Mouse (Mus musculus) forebrain, embryonic 13.5 days (tissue): ENCODE measurements around the gene Gapdh. TPM values are rescaled to one million over a fixed set of nuclear protein-coding genes. Genes with fewer than 3 reads are reported as not detected.
A peak's percentile ranks its signal among the peaks of the same experiment; 100 is the strongest.

Source experiments
- ATAC-seq: fragments of 200-750 bp; cut with Nextera tagmentation; 2 replicates; pipeline ENCODE4 v1.8.0; 2017
- H3K27ac ChIP-seq: fragments of 300-500 bp; sonication (generic); 2 replicates; pipeline ENCODE4 v1.5.1; 2015; ENCODE audit warnings: inconsistent platforms, mild to moderate bottlenecking, moderate library complexity
- H3K27me3 ChIP-seq: fragments of 300-500 bp; sonication (generic); 2 replicates; pipeline ENCODE4 v1.6.1; 2015; ENCODE audit warnings: mild to moderate bottlenecking, inconsistent platforms
- H3K36me3 ChIP-seq: fragments of 300-500 bp; sonication (generic); 2 replicates; pipeline ENCODE4 v1.6.1; 2015; ENCODE audit warnings: mild to moderate bottlenecking, inconsistent platforms; ENCODE audit not compliant: poor library complexity, severe bottlenecking
- H3K4me1 ChIP-seq: fragments of 300-500 bp; sonication (generic); 2 replicates; pipeline ENCODE4 v1.6.1; 2015; ENCODE audit warnings: inconsistent platforms
- H3K4me2 ChIP-seq: fragments of 300-500 bp; sonication (generic); 2 replicates; pipeline ENCODE4 v1.6.1; 2015; ENCODE audit warnings: inconsistent platforms, mild to moderate bottlenecking, moderate library complexity
- H3K4me3 ChIP-seq: fragments of 300-500 bp; sonication (generic); 2 replicates; pipeline ENCODE4 v1.5.1; 2015; ENCODE audit warnings: mild to moderate bottlenecking, inconsistent platforms
- H3K9ac ChIP-seq: fragments of 300-500 bp; sonication (generic); 2 replicates; pipeline ENCODE4 v1.6.1; 2015; ENCODE audit warnings: mild to moderate bottlenecking, inconsistent platforms
- H3K9me3 ChIP-seq: fragments of 300-500 bp; sonication (generic); replicated peaks from 2 replicates; pipeline ENCODE4 v1.6.1; 2016; ENCODE audit warnings: inconsistent platforms
- WGBS: fragments of 180-500 bp; shearing (Covaris S2); methylation state at CpG from one replicate; pipeline ENCODE4 v1.1.7; 2015; 5-methylcytosine and 5-hydroxymethylcytosine counted together
- polyA plus RNA-seq: library from polyadenylated mRNA; unstranded; fragments of >200 nt; fragmentation: Nextera tagmentation; extraction: Ambion mirVana; gene quantifications from 2 replicates; pipeline ENCODE4 v1.2.1, GENCODE M21; 2015

Gapdh gene
- polyA plus RNA-seq, 1 experiment from 2014 or later: 2,008 TPM

GRCm38 (mm10) chr6:125145479-125145951, 20.8 kb downstream of the Gapdh start:
- Histone ChIP-seq H3K36me3 (peaks cover 54% of the 10 kb centered on the region), H3K4me2 (peak overlapping the region; percentile 95), H3K27ac (peak overlapping the region; percentile 88), H3K9me3 (no peaks in the 10 kb centered on the region), H3K27me3 (no peaks in the 10 kb centered on the region), H3K4me1 (peaks cover 46% of the 10 kb centered on the region), H3K9ac (peak overlapping the region; percentile 97), H3K4me3 (peak overlapping the region; percentile 82)
- WGBS: under 1% methylated on average over 35 of the region's 35 CpGs
- no peak; the same call in 1 of the 2 replicates for ATAC-seq

GRCm38 (mm10) chr6:125145001-125145400, 21.3 kb downstream of the Gapdh start, which contains the start of gene Iffo1:
Gene Iffo1, plus strand, starts transcription at chr6:125145241.
- peak; percentile 97 for ATAC-seq
- under 1% methylated on average over 16 of the region's 16 CpGs for WGBS
- H3K9ac ChIP-seq: peak within 1 kb of the TSS; percentile 97
- H3K27ac ChIP-seq: peak within 1 kb of the TSS; percentile 88
- no peaks in the 10 kb centered on the region for H3K9me3 ChIP-seq
- H3K4me3 ChIP-seq: peak within 1 kb of the TSS; percentile 82
- H3K36me3 ChIP-seq: peaks cover 59% of the 10 kb centered on the region
- H3K4me1 ChIP-seq: peaks cover 46% of the 10 kb centered on the region
- peak within 1 kb of the TSS; percentile 95 for H3K4me2 ChIP-seq
- H3K27me3 ChIP-seq: no peaks in the 10 kb centered on the region

GRCm38 (mm10) chr6:125143904-125144303, 22.4 kb downstream of the Gapdh start:
- Histone ChIP-seq H3K4me3 (no peak overlapping the region), H3K9ac (no peak overlapping the region), H3K4me2 (no peak overlapping the region), H3K27me3 (no peaks in the 10 kb centered on the region), H3K36me3 (peaks cover 63% of the 10 kb centered on the region), H3K27ac (no peak overlapping the region), H3K9me3 (no peaks in the 10 kb centered on the region), H3K4me1 (peaks cover 40% of the 10 kb centered on the region)
- no peak for ATAC-seq
- WGBS: 86% methylated on average over 9 of the region's 9 CpGs

- no peaks in the 10 kb centered on the region for H3K9me3 ChIP-seq
- H3K4me3 ChIP-seq: no peak overlapping the region
- H3K27me3 ChIP-seq: no peaks in the 10 kb centered on the region
- WGBS: 81% methylated on average over 3 of the region's 3 CpGs
- H3K4me1 ChIP-seq: peaks cover 32% of the 10 kb centered on the region
- H3K9ac ChIP-seq: no peak overlapping the region
- no peak overlapping the region for H3K4me2 ChIP-seq
- peaks cover 63% of the 10 kb centered on the region for H3K36me3 ChIP-seq
- ATAC-seq: no peak
- no peak overlapping the region for H3K27ac ChIP-seq
Measured at GRCm38 (mm10) chr6:125143128-125143527, 23.1 kb downstream of the Gapdh start.

GRCm38 (mm10) chr6:125142436-125142835, 23.8 kb downstream of the Gapdh start:
- no peak overlapping the region for H3K4me2 ChIP-seq
- H3K4me1 ChIP-seq: peaks cover 25% of the 10 kb centered on the region
- H3K4me3 ChIP-seq: no peak overlapping the region
- 93% methylated on average over 8 of the region's 8 CpGs for WGBS
- no peaks in the 10 kb centered on the region for H3K27me3 ChIP-seq
- H3K9ac ChIP-seq: no peak overlapping the region
- no peak overlapping the region for H3K27ac ChIP-seq
- H3K36me3 ChIP-seq: peaks cover 68% of the 10 kb centered on the region
- ATAC-seq: no peak
- no peaks in the 10 kb centered on the region for H3K9me3 ChIP-seq

- H3K4me3 ChIP-seq: no peak overlapping the region
- ATAC-seq: no peak
- H3K4me1 ChIP-seq: peaks cover 5% of the 10 kb centered on the region
- peaks cover 94% of the 10 kb centered on the region for H3K36me3 ChIP-seq
- H3K4me2 ChIP-seq: no peak overlapping the region
- H3K27ac ChIP-seq: no peak overlapping the region
- H3K27me3 ChIP-seq: no peaks in the 10 kb centered on the region
- 94% methylated on average over 7 of the region's 7 CpGs for WGBS
- H3K9me3 ChIP-seq: no peaks in the 10 kb centered on the region
- H3K9ac ChIP-seq: no peak overlapping the region
Measured at GRCm38 (mm10) chr6:125139747-125140146, 26.5 kb downstream of the Gapdh start.

GRCm38 (mm10) chr6:125137002-125137671, 29.1 kb downstream of the Gapdh start:
- H3K36me3 ChIP-seq: peaks cover 89% of the 10 kb centered on the region
- no peak overlapping the region for H3K4me3 ChIP-seq
- no peaks in the 10 kb centered on the region for H3K27me3 ChIP-seq
- H3K9me3 ChIP-seq: no peaks in the 10 kb centered on the region
- WGBS: 84% methylated on average over 19 of the region's 19 CpGs
- no peak overlapping the region for H3K9ac ChIP-seq
- no peak overlapping the region for H3K27ac ChIP-seq
- no peak overlapping the region for H3K4me2 ChIP-seq
- H3K4me1 ChIP-seq: peaks cover 15% of the 10 kb centered on the region
- ATAC-seq: no peak

- peak overlapping the region; percentile 78 for H3K4me3 ChIP-seq
- 12% methylated on average over 11 of the region's 11 CpGs for WGBS
- H3K9ac ChIP-seq: peak overlapping the region; percentile 88
- no peak overlapping the region for H3K27ac ChIP-seq
- peak overlapping the region; percentile 96 for H3K4me2 ChIP-seq
- no peak for ATAC-seq
- peaks cover 20% of the 10 kb centered on the region for H3K4me1 ChIP-seq
- H3K9me3 ChIP-seq: no peaks in the 10 kb centered on the region
- H3K36me3 ChIP-seq: peaks cover 75% of the 10 kb centered on the region
- no peaks in the 10 kb centered on the region for H3K27me3 ChIP-seq
Measured at GRCm38 (mm10) chr6:125132470-125132869, 33.8 kb downstream of the Gapdh start.

- H3K4me1 ChIP-seq: peaks cover 20% of the 10 kb centered on the region
- under 1% methylated on average over 64 of the region's 66 CpGs for WGBS
- peak within 1 kb of the TSS; percentile 78 for H3K4me3 ChIP-seq
- H3K36me3 ChIP-seq: peaks cover 75% of the 10 kb centered on the region
- no peaks in the 10 kb centered on the region for H3K9me3 ChIP-seq
- H3K9ac ChIP-seq: peak within 1 kb of the TSS; percentile 88
- peak within 1 kb of the TSS; percentile 83 for H3K27ac ChIP-seq
- H3K27me3 ChIP-seq: no peaks in the 10 kb centered on the region
- peak within 1 kb of the TSS; percentile 96 for H3K4me2 ChIP-seq
- peak; percentile 94 for ATAC-seq
Measured at GRCm38 (mm10) chr6:125131302-125132156, 34.7 kb downstream of the Gapdh start, which contains the start of gene Nop2. Gene Nop2, plus strand, starts transcription at chr6:125131909.

GRCm38 (mm10) chr6:125129710-125130402, 36.4 kb downstream of the Gapdh start:
- WGBS: 86% methylated on average over 20 of the region's 20 CpGs

GRCm38 (mm10) chr6:125128724-125129123, 37.5 kb downstream of the Gapdh start:
- 92% methylated on average over 12 of the region's 12 CpGs for WGBS
- Histone ChIP-seq H3K4me2 (no peak overlapping the region), H3K27ac (no peak overlapping the region), H3K36me3 (peaks cover 77% of the 10 kb centered on the region), H3K9ac (no peak overlapping the region), H3K4me3 (no peak overlapping the region), H3K4me1 (peaks cover 20% of the 10 kb centered on the region), H3K27me3 (no peaks in the 10 kb centered on the region), H3K9me3 (no peaks in the 10 kb centered on the region)
- no peak for ATAC-seq

More at GRCm38 (mm10) chr6:125129710-125130402, 36.4 kb downstream of the Gapdh start:
- H3K9me3 ChIP-seq: no peaks in the 10 kb centered on the region
- no peak overlapping the region for H3K9ac ChIP-seq
- H3K4me2 ChIP-seq: no peak overlapping the region
- H3K4me1 ChIP-seq: peaks cover 20% of the 10 kb centered on the region
- no peak overlapping the region for H3K4me3 ChIP-seq
- no peaks in the 10 kb centered on the region for H3K27me3 ChIP-seq
- no peak overlapping the region for H3K27ac ChIP-seq
- no peak for ATAC-seq
- peaks cover 76% of the 10 kb centered on the region for H3K36me3 ChIP-seq
